Mouse (Mus musculus) colon, adult 2 months (tissue): ENCODE measurements around the gene Ccn1. TPM values are rescaled to one million over a fixed set of nuclear protein-coding genes. Genes with fewer than 3 reads are reported as not detected.

Experiments used
- polyA plus RNA-seq: library from polyadenylated mRNA; depleted of rRNA; stranded (reverse); fragments of >200 nt; gene quantifications from 2 replicates; pipeline ENCODE4 v1.2.3, GENCODE M21; 2012; rRNA removed

The Ccn1 gene
- polyA plus RNA-seq = 16.1 and 22.4 TPM in 2 replicates

DNA sequence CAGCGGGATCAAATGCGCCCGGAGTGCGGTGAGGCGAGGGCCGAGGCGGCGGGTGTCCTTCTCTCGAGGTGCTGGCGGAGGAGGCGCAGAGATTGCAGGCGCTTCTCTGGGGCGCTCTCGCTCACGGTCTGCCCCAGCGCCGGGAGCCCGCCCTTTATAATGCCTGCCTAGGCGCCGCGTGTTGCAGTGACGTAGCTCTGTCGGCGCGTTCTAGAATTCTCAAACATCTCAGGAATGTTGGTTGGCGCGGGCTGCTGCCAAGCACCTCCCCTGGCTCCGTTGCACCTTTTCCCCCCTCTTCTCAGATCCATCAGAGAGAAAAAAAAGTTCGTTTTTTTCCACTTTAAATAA is at the start of gene Ccn1:
Gene Ccn1 (minus strand): TSS at position 130 of the 351 bp plus-strand sequence.

Other genes starting within 250 kb of the Ccn1 start
- 0.72 and 1.1 TPM in 2 replicates for gene Znhit6, start 73.8 kb downstream of the Ccn1 start, polyA plus RNA-seq
- gene Ddah1, start 108.7 kb upstream of the Ccn1 start, polyA plus RNA-seq = 21.6 and 25.5 TPM in 2 replicates